Mouse (Mus musculus) heart, embryonic 13.5 days (tissue): ENCODE measurements around the gene Crcp. TPM values are rescaled to one million over a fixed set of nuclear protein-coding genes. Genes with fewer than 3 reads are reported as not detected.
A peak's percentile ranks its signal among the peaks of the same experiment; 100 is the strongest.

Experiments used
- ATAC-seq: fragments of 200-750 bp; cut with Nextera tagmentation; 2 replicates; pipeline ENCODE4 v1.8.0; 2017; ENCODE audit warnings: moderate TSS enrichment; ENCODE audit not compliant: insufficient number of reproducible peaks, low FRiP score, low TSS enrichment; ENCODE audit errors: extremely low read depth
- H3K27ac ChIP-seq: fragments of 300-500 bp; sonication (generic); replicated peaks from 2 replicates; pipeline ENCODE4 v1.5.1; 2015; ENCODE audit warnings: moderate library complexity, mild to moderate bottlenecking, inconsistent platforms
- H3K27me3 ChIP-seq: fragments of 300-500 bp; sonication (generic); replicated peaks from 2 replicates; pipeline ENCODE4 v1.6.1; 2015; ENCODE audit warnings: mild to moderate bottlenecking, inconsistent platforms
- H3K36me3 ChIP-seq: fragments of 300-500 bp; sonication (generic); 2 replicates; pipeline ENCODE4 v1.6.1; 2015; ENCODE audit warnings: mild to moderate bottlenecking, inconsistent platforms
- H3K4me1 ChIP-seq: fragments of 300-500 bp; sonication (generic); 2 replicates; pipeline ENCODE4 v1.6.1; 2015; ENCODE audit warnings: inconsistent platforms
- H3K4me2 ChIP-seq: fragments of 300-500 bp; sonication (generic); 2 replicates; pipeline ENCODE4 v1.6.1; 2015; ENCODE audit warnings: inconsistent platforms, mild to moderate bottlenecking, moderate library complexity
- H3K4me3 ChIP-seq: fragments of 300-500 bp; sonication (generic); 2 replicates; pipeline ENCODE4 v1.5.1; 2015; ENCODE audit warnings: moderate library complexity, mild to moderate bottlenecking, inconsistent platforms
- H3K9ac ChIP-seq: fragments of 300-500 bp; sonication (generic); 2 replicates; pipeline ENCODE4 v1.6.1; 2015; ENCODE audit warnings: inconsistent platforms, mild to moderate bottlenecking, moderate library complexity
- H3K9me3 ChIP-seq: fragments of 300-500 bp; sonication (generic); 2 replicates; pipeline ENCODE4 v1.6.1; 2016; ENCODE audit warnings: inconsistent platforms
- WGBS: fragments of 180-500 bp; shearing (Covaris S2); methylation state at CpG from one replicate; pipeline ENCODE4 v1.1.7; 2015; ENCODE audit warnings: mixed read lengths; 5-methylcytosine and 5-hydroxymethylcytosine counted together
- polyA plus RNA-seq: library from polyadenylated mRNA; unstranded; fragments of >200 nt; fragmentation: Nextera tagmentation; extraction: Ambion mirVana; gene quantifications from 2 replicates; pipeline ENCODE4 v1.2.1, GENCODE M21; 2015

The Crcp gene
- polyA plus RNA-seq: 23.8 and 27.0 TPM in 2 replicates

- Histone ChIP-seq H3K9ac (peak within 1 kb of the TSS; percentile 84), H3K36me3 (no peaks in the 10 kb centered on the region), H3K27ac (peak within 1 kb of the TSS; percentile 93), H3K4me1 (peaks cover 11% of the 10 kb centered on the region; the same call in 1 of the 2 replicates), H3K4me3 (peak within 1 kb of the TSS; percentile 76), H3K27me3 (peaks cover 27% of the 10 kb centered on the region), H3K4me2 (peak within 1 kb of the TSS; percentile 90), H3K9me3 (no peaks in the 10 kb centered on the region)
- ATAC-seq: peak; percentile 61
- WGBS: 1% methylated on average over 51 of the region's 51 CpGs
Observed at GRCm38 (mm10) chr5:130029142-130029897, at the start of gene Crcp, which contains the start of gene Asl. Gene Crcp (plus strand): TSS chr5:130029290. Gene Asl (minus strand): TSS chr5:130029247.

DNA sequence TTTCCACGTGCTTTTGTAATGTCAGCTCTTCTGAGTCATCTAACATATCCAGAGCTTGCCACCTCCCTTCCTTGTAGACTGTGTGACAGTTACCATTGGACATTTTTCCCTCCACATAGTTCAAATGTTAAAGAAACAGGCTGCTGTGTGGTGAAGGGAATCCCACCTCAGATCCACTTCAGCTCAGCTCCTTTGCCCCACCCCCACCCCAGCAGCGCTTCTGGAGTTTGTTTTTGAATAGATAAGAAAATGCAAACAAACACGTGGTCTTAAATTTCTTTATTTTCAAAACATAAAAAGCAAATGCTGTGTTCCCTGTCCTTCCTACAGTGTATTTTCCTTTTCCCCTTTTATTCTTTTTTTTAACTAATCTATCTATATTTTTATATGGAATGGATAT is 48.9 kb upstream of the Crcp start:
- Histone ChIP-seq H3K27ac (no peak overlapping the region), H3K9ac (no peak overlapping the region), H3K4me1 (peaks cover 24% of the 10 kb centered on the region), H3K9me3 (no peaks in the 10 kb centered on the region), H3K36me3 (peaks cover 26% of the 10 kb centered on the region), H3K4me3 (no peak overlapping the region), H3K4me2 (no peak overlapping the region), H3K27me3 (no peaks in the 10 kb centered on the region)
- no peak for ATAC-seq
- WGBS: 43% methylated on average over 3 of the region's 3 CpGs

GRCm38 (mm10) chr5:129989376-129989775 is 39.7 kb upstream of the Crcp start:
- Histone ChIP-seq H3K4me3 (no peak overlapping the region), H3K9ac (no peak overlapping the region), H3K9me3 (no peaks in the 10 kb centered on the region), H3K4me2 (no peak overlapping the region), H3K4me1 (no peaks in the 10 kb centered on the region), H3K36me3 (peaks cover 50% of the 10 kb centered on the region), H3K27me3 (no peaks in the 10 kb centered on the region), H3K27ac (no peak overlapping the region)
- WGBS: 77% methylated on average over 13 of the region's 13 CpGs
- no peak for ATAC-seq

- no peak overlapping the region for H3K4me3 ChIP-seq
- no peak overlapping the region for H3K4me2 ChIP-seq
- H3K9ac ChIP-seq: no peak overlapping the region
- no peak overlapping the region for H3K27ac ChIP-seq
- H3K27me3 ChIP-seq: no peaks in the 10 kb centered on the region
- 88% methylated on average over 5 of the region's 5 CpGs for WGBS
- H3K36me3 ChIP-seq: peaks cover 62% of the 10 kb centered on the region
- ATAC-seq: no peak
- no peaks in the 10 kb centered on the region for H3K4me1 ChIP-seq
- H3K9me3 ChIP-seq: no peaks in the 10 kb centered on the region
Observed at GRCm38 (mm10) chr5:129991898-129992297, 37.2 kb upstream of the Crcp start.

- no peak overlapping the region for H3K4me3 ChIP-seq
- H3K9ac ChIP-seq: no peak overlapping the region
- no peak overlapping the region for H3K27ac ChIP-seq
- no peak for ATAC-seq
- H3K4me1 ChIP-seq: no peaks in the 10 kb centered on the region
- WGBS: 91% methylated on average over 14 of the region's 14 CpGs
- no peak overlapping the region for H3K4me2 ChIP-seq
- H3K9me3 ChIP-seq: no peaks in the 10 kb centered on the region
- peaks cover 66% of the 10 kb centered on the region for H3K36me3 ChIP-seq
- no peaks in the 10 kb centered on the region for H3K27me3 ChIP-seq
Observed at GRCm38 (mm10) chr5:129993374-129993773, 35.7 kb upstream of the Crcp start.

DNA sequence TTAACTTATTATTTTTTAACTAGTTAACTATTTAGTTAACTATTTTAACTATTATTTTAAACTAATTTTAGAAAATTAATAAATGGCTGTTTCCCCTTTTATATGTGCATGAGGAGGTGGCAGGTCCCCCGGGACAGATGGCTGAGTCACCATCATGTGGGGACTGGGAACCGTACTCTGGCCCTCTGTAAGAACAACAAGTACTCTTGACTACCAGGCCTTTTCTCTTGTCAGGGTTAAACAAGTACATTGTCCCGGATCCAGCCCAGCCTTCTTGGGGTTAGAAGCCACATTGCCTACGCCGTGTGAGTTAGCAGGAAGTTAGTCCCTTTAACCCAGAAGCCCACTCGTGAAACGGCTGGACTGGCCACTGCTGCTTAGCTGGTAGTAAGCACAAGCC is 34.1 kb upstream of the Crcp start:
- no peaks in the 10 kb centered on the region for H3K27me3 ChIP-seq
- no peaks in the 10 kb centered on the region for H3K9me3 ChIP-seq
- H3K4me3 ChIP-seq: no peak overlapping the region
- H3K27ac ChIP-seq: no peak overlapping the region
- no peak overlapping the region for H3K9ac ChIP-seq
- H3K4me1 ChIP-seq: no peaks in the 10 kb centered on the region
- 80% methylated on average over 7 of the region's 7 CpGs for WGBS
- peaks cover 55% of the 10 kb centered on the region for H3K36me3 ChIP-seq
- H3K4me2 ChIP-seq: no peak overlapping the region
- ATAC-seq: no peak

- Histone ChIP-seq H3K4me3 (no peak overlapping the region), H3K9ac (no peak overlapping the region), H3K27ac (no peak overlapping the region), H3K4me1 (peaks cover 11% of the 10 kb centered on the region), H3K4me2 (no peak overlapping the region), H3K9me3 (no peaks in the 10 kb centered on the region), H3K27me3 (no peaks in the 10 kb centered on the region), H3K36me3 (peaks cover 45% of the 10 kb centered on the region)
- WGBS: 62% methylated on average over 19 of the region's 19 CpGs
- ATAC-seq: no peak
Observed at GRCm38 (mm10) chr5:129997700-129998099, 31.4 kb upstream of the Crcp start.

DNA sequence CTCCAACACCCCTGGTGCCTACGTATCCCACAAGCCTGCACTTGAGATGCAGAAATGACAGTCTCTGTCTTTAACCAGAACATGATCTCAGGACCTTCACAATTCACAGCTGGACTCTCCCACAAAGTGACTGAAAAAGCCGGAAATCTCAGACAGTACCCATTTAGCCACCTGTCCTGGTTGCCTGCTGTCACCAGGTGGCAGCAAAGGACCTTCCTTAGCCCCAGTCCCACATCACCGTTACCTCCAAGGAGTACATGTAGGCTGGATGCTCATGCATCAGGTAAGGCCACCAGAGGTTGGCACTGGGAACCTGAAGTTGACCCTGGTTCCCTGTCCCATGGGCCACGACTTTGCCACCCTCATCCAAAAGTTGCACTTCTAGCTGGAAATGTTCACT is 30.0 kb upstream of the Crcp start:
- WGBS: 24% methylated on average over 4 of the region's 4 CpGs
- H3K4me3 ChIP-seq: no peak overlapping the region
- ATAC-seq: no peak

GRCm38 (mm10) chr5:130000735-130001134 is 28.4 kb upstream of the Crcp start:
- 84% methylated on average over 12 of the region's 12 CpGs for WGBS
- Histone ChIP-seq H3K9ac (no peak overlapping the region), H3K27ac (no peak overlapping the region), H3K27me3 (no peaks in the 10 kb centered on the region), H3K4me2 (no peak overlapping the region), H3K9me3 (peaks cover 18% of the 10 kb centered on the region), H3K36me3 (peaks cover 25% of the 10 kb centered on the region), H3K4me1 (peaks cover 19% of the 10 kb centered on the region), H3K4me3 (no peak overlapping the region)
- no peak for ATAC-seq

More for the DNA sequence above, 30.0 kb upstream of the Crcp start:
- 0 out of 2 replicates have a peak, but pooled peaks cover 2% of the 10 kb centered on the region for H3K9me3 ChIP-seq
- H3K27ac ChIP-seq: no peak overlapping the region
- H3K36me3 ChIP-seq: peaks cover 34% of the 10 kb centered on the region
- peaks cover 19% of the 10 kb centered on the region for H3K4me1 ChIP-seq
- no peak overlapping the region for H3K4me2 ChIP-seq
- no peaks in the 10 kb centered on the region for H3K27me3 ChIP-seq
- no peak overlapping the region for H3K9ac ChIP-seq

DNA sequence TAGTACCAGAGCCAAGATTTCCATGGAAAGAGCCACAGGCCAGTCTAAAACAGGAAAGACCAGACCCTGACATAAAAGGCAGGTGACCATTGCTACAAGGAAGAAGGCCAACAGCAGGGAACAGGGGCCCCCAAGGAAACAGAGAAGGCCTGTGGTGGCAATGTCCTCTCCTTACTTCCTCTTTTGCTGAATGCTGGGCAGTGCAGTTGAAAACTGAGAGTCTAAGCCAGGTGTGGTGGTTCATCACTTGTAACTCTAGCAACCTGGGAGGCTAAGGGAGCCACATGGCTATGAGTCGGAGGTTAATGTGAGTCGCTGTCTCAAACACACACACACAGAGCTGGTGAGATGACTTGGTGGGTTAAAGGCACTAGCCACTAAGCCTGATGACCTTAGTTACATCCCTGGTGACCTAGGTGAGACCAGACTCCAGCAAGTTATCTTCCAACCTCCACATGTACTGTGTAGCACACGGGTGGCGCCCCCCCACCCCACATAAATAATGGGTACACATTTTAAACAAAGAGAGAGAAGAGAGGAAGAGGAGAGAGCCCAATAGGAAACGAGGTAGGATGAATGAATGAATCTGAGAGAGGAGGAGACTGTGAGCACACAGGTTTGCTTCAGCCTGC is 27.6 kb upstream of the Crcp start:
- peaks cover 19% of the 10 kb centered on the region for H3K4me1 ChIP-seq
- peak overlapping the region; percentile 86 for H3K4me2 ChIP-seq
- H3K27ac ChIP-seq: no peak overlapping the region
- ATAC-seq: no peak
- peaks cover 22% of the 10 kb centered on the region for H3K36me3 ChIP-seq
- peaks cover 18% of the 10 kb centered on the region for H3K9me3 ChIP-seq
- peak overlapping the region; percentile 88 for H3K9ac ChIP-seq
- H3K27me3 ChIP-seq: no peaks in the 10 kb centered on the region
- 64% methylated on average over 5 of the region's 5 CpGs for WGBS
- H3K4me3 ChIP-seq: peak overlapping the region; percentile 80

DNA sequence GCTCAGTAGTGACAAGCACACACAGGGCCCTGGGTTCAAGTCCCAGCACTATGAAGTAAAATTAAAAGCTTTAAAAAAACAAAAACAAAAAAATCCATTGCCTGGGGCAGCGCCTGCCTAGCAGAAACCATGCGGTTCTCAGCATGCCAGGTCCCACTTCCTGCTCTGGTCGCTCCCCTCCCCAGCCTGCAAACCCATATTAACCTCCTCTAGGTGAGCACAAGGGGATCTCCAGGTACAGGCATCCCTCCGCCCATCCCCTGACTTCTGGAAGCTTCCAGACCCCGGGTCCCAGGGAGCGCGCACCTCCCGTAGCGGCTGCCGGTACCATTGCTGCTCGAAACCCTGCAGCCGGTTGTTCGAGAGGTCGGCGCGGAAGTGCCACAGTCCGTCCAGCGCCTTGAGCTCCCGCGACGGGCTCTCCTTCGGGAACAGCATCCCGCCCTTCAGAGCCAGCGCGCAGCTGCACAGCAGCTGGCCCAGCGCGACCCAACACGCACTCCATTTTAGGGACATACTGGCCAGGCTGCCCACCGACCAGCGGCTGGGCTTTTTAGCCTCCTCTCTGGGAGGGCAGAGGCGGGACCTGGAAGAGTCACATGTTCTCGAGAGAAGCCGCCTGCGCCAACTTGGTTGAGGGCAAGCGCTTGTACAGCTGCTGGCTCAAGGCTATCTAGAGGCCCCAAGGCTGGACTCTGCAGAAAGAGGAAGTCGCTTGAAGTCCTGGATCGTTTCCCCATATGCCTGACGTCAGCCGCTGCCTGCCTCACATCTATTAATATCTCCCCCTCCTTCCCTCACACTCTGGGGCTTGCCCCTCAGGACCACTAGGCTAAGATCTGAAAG is 26.6 kb upstream of the Crcp start, which contains the start of gene Gusb:
Gene Gusb, minus strand, starts transcription at position 749 of the 846 bp plus-strand sequence.
- H3K36me3 ChIP-seq: peaks cover 13% of the 10 kb centered on the region; the same call in 1 of the 2 replicates

More for the DNA sequence above, 26.6 kb upstream of the Crcp start, which contains the start of gene Gusb:
- under 1% methylated on average over 39 of the region's 39 CpGs for WGBS
- H3K4me2 ChIP-seq: peak within 1 kb of the TSS; percentile 86
- peak; percentile 77 for ATAC-seq
- peak within 1 kb of the TSS; percentile 88 for H3K9ac ChIP-seq
- peaks cover 18% of the 10 kb centered on the region for H3K9me3 ChIP-seq
- H3K27me3 ChIP-seq: no peaks in the 10 kb centered on the region
- peaks cover 19% of the 10 kb centered on the region for H3K4me1 ChIP-seq
- H3K27ac ChIP-seq: peak within 1 kb of the TSS; percentile 82
- peak within 1 kb of the TSS; percentile 80 for H3K4me3 ChIP-seq
